Mouse (Mus musculus): Measurements from ENCODE around the gene Gm20867.
"Not testable (repeated sequence)": the region's sequence is repeated elsewhere in the genome, so short reads cannot be mapped to it uniquely, and the experiment has no call there.

Gene Gm20867

GRCm38 (mm10) chrY:77963104-77963503 lies at the start of gene Gm20867:
Gm20867 (minus strand) TSS chrY:77963204.
- DNase-seq (ENCODE audit: inconsistent ontology term), result not testable (repeated sequence)
